Mouse (Mus musculus) liver, embryonic 14.5 days (tissue): ENCODE results near the gene Sytl1.

Source experiments
- CTCF ChIP-seq: IDR thresholded peaks from 2 replicates; pipeline ENCODE4 v1.5.1; 2016; ENCODE audit warnings: antibody characterized with exemption, low read depth, control low read depth
- EP300 ChIP-seq: IDR thresholded peaks from 2 replicates; pipeline ENCODE4 v1.6.1; 2016; ENCODE audit warnings: antibody characterized with exemption, low read depth

- no peak for TF ChIP-seq CTCF
- TF ChIP-seq EP300 = no peak
Measured at GRCm38 (mm10) chr4:133211751-133212561, 51.0 kb downstream of the Sytl1 start, which contains the start of the genes Cd164l2 and Gpr3.
